Mouse (Mus musculus): ENCODE measurements around the gene Uckl1. TPM values are rescaled to one million over a fixed set of nuclear protein-coding genes. Genes with fewer than 3 reads are reported as not detected.

Gene Uckl1
- 71.2 and 76.0 TPM in 2 replicates for polyA plus RNA-seq (2015; fragmentation: Nextera tagmentation; extraction: Ambion mirVana)

- WGBS = 90% methylated on average over 4 of the region's 4 CpGs
- no peaks in the 10 kb centered on the region for H3K27me3 ChIP-seq (ENCODE audit: control insufficient read depth, insufficient read depth, low read depth, low read length)
Measured at GRCm38 (mm10) chr2:181584411-181584942, at the start of gene Uckl1. Uckl1 (minus strand) TSS chr2:181584892.

DNA sequence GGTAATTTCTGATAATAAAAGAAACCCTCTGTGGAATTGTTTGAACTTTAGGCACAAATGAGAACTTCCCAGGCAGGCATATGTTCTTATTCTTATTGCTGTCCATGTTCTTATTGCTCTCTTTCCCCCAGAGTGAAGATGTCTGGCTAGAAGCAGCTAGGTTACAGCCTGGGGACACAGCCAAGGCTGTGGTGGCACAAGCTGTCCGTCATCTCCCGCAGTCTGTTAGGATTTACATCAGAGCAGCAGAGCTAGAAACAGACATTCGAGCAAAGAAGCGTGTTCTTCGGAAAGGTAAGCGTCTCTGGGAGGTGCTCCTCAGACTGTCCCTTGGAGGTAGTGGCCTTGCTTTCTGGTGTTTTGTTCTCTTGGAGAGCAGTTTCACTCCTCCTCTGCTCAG is 47.9 kb upstream of the Uckl1 start:
- Histone ChIP-seq H3K9ac (ENCODE audit: low read depth, low read length) (no peak overlapping the region), H3K36me3 (ENCODE audit: control insufficient read depth, insufficient read depth, low read length) (peaks cover 43% of the 10 kb centered on the region), H3K27me3 (ENCODE audit: control insufficient read depth, insufficient read depth, low read depth, low read length) (no peaks in the 10 kb centered on the region), H3K4me3 (ENCODE audit: low read depth, low read length) (no peak overlapping the region), H3K27ac (ENCODE audit: low read length) (no peak overlapping the region), H3K4me2 (ENCODE audit: low read length) (no peak overlapping the region), H3K9me3 (replicated peaks; ENCODE audit: control insufficient read depth, low read length, poor library complexity, severe bottlenecking) (no peaks in the 10 kb centered on the region), H3K4me1 (ENCODE audit: control insufficient read depth, insufficient read depth, low read length) (no peaks in the 10 kb centered on the region)
- no peak for ATAC-seq
- WGBS = 97% methylated on average over 6 of the region's 6 CpGs

More at GRCm38 (mm10) chr2:181584411-181584942, at the start of gene Uckl1:
- no peak for ATAC-seq
- H3K9ac ChIP-seq (ENCODE audit: low read depth, low read length) = no peak within 1 kb of the TSS
- H3K4me1 ChIP-seq (ENCODE audit: control insufficient read depth, insufficient read depth, low read length) = peaks cover 14% of the 10 kb centered on the region
- H3K27ac ChIP-seq (ENCODE audit: low read length) = no peak within 1 kb of the TSS
- H3K4me2 ChIP-seq (ENCODE audit: low read length) = no peak within 1 kb of the TSS
- peaks cover 48% of the 10 kb centered on the region for H3K36me3 ChIP-seq (ENCODE audit: control insufficient read depth, insufficient read depth, low read length)
- no peak within 1 kb of the TSS for H3K4me3 ChIP-seq (ENCODE audit: low read depth, low read length)
- no peaks in the 10 kb centered on the region for H3K9me3 ChIP-seq (replicated peaks; ENCODE audit: control insufficient read depth, low read length, poor library complexity, severe bottlenecking)

- ATAC-seq = no peak
- no peak overlapping the region for H3K9ac ChIP-seq (ENCODE audit: low read depth, low read length)
- no peak overlapping the region for H3K4me3 ChIP-seq (ENCODE audit: low read depth, low read length)
- no peaks in the 10 kb centered on the region for H3K4me1 ChIP-seq (ENCODE audit: control insufficient read depth, insufficient read depth, low read length)
- H3K4me2 ChIP-seq (ENCODE audit: low read length) = no peak overlapping the region
- H3K27ac ChIP-seq (ENCODE audit: low read length) = no peak overlapping the region
- H3K27me3 ChIP-seq (ENCODE audit: control insufficient read depth, insufficient read depth, low read depth, low read length) = no peaks in the 10 kb centered on the region
- H3K9me3 ChIP-seq (replicated peaks; ENCODE audit: control insufficient read depth, low read length, poor library complexity, severe bottlenecking) = no peaks in the 10 kb centered on the region
- peaks cover 19% of the 10 kb centered on the region for H3K36me3 ChIP-seq (ENCODE audit: control insufficient read depth, insufficient read depth, low read length)
Measured at GRCm38 (mm10) chr2:181628471-181628870, 43.8 kb upstream of the Uckl1 start.

GRCm38 (mm10) chr2:181623401-181623800 is 38.7 kb upstream of the Uckl1 start:
- Histone ChIP-seq H3K4me1 (ENCODE audit: control insufficient read depth, insufficient read depth, low read length) (no peaks in the 10 kb centered on the region), H3K4me2 (ENCODE audit: low read length) (no peak overlapping the region), H3K9ac (ENCODE audit: low read depth, low read length) (no peak overlapping the region), H3K36me3 (ENCODE audit: control insufficient read depth, insufficient read depth, low read length) (peaks cover 16% of the 10 kb centered on the region), H3K4me3 (ENCODE audit: low read depth, low read length) (no peak overlapping the region), H3K27ac (ENCODE audit: low read length) (no peak overlapping the region), H3K27me3 (ENCODE audit: control insufficient read depth, insufficient read depth, low read depth, low read length) (no peaks in the 10 kb centered on the region), H3K9me3 (replicated peaks; ENCODE audit: control insufficient read depth, low read length, poor library complexity, severe bottlenecking) (no peaks in the 10 kb centered on the region)
- ATAC-seq = no peak

- Histone ChIP-seq H3K27me3 (ENCODE audit: control insufficient read depth, insufficient read depth, low read depth, low read length) (no peaks in the 10 kb centered on the region), H3K27ac (ENCODE audit: low read length) (no peak overlapping the region), H3K4me2 (ENCODE audit: low read length) (no peak overlapping the region), H3K4me3 (ENCODE audit: low read depth, low read length) (no peak overlapping the region), H3K4me1 (ENCODE audit: control insufficient read depth, insufficient read depth, low read length) (no peaks in the 10 kb centered on the region), H3K9me3 (replicated peaks; ENCODE audit: control insufficient read depth, low read length, poor library complexity, severe bottlenecking) (no peaks in the 10 kb centered on the region), H3K9ac (ENCODE audit: low read depth, low read length) (no peak overlapping the region), H3K36me3 (ENCODE audit: control insufficient read depth, insufficient read depth, low read length) (peaks cover 24% of the 10 kb centered on the region)
- no peak for ATAC-seq
- WGBS = 92% methylated on average over 5 of the region's 5 CpGs
Measured at GRCm38 (mm10) chr2:181618761-181619495, 34.2 kb upstream of the Uckl1 start.

GRCm38 (mm10) chr2:181602367-181602766 is 17.7 kb upstream of the Uckl1 start:
- no peak overlapping the region for H3K27ac ChIP-seq (ENCODE audit: low read length)
- no peaks in the 10 kb centered on the region for H3K36me3 ChIP-seq (ENCODE audit: control insufficient read depth, insufficient read depth, low read length)
- no peaks in the 10 kb centered on the region for H3K27me3 ChIP-seq (ENCODE audit: control insufficient read depth, insufficient read depth, low read depth, low read length)
- 75% methylated on average over 4 of the region's 4 CpGs for WGBS
- H3K4me3 ChIP-seq (ENCODE audit: low read depth, low read length) = no peak overlapping the region
- peak overlapping the region; percentile 77; the same call in 1 of the 2 replicates for H3K4me2 ChIP-seq (ENCODE audit: low read length)
- no peaks in the 10 kb centered on the region for H3K9me3 ChIP-seq (replicated peaks; ENCODE audit: control insufficient read depth, low read length, poor library complexity, severe bottlenecking)
- no peak overlapping the region for H3K9ac ChIP-seq (ENCODE audit: low read depth, low read length)
- H3K4me1 ChIP-seq (ENCODE audit: control insufficient read depth, insufficient read depth, low read length) = peaks cover 35% of the 10 kb centered on the region
- ATAC-seq = no peak

- Histone ChIP-seq H3K9me3 (replicated peaks; ENCODE audit: control insufficient read depth, low read length, poor library complexity, severe bottlenecking) (no peaks in the 10 kb centered on the region), H3K9ac (ENCODE audit: low read depth, low read length) (peak overlapping the region; percentile 79), H3K27ac (ENCODE audit: low read length) (peak overlapping the region; percentile 76), H3K27me3 (ENCODE audit: control insufficient read depth, insufficient read depth, low read depth, low read length) (no peaks in the 10 kb centered on the region), H3K4me1 (ENCODE audit: control insufficient read depth, insufficient read depth, low read length) (peaks cover 41% of the 10 kb centered on the region), H3K4me3 (ENCODE audit: low read depth, low read length) (peak overlapping the region; percentile 80), H3K4me2 (ENCODE audit: low read length) (peak overlapping the region; percentile 77), H3K36me3 (ENCODE audit: control insufficient read depth, insufficient read depth, low read length) (0 out of 2 replicates have a peak, but pooled peaks cover under 1% of the 10 kb centered on the region)
- no peak for ATAC-seq
- WGBS = 32% methylated on average over 10 of the region's 10 CpGs
Measured at GRCm38 (mm10) chr2:181601751-181602145, 17.1 kb upstream of the Uckl1 start.

DNA sequence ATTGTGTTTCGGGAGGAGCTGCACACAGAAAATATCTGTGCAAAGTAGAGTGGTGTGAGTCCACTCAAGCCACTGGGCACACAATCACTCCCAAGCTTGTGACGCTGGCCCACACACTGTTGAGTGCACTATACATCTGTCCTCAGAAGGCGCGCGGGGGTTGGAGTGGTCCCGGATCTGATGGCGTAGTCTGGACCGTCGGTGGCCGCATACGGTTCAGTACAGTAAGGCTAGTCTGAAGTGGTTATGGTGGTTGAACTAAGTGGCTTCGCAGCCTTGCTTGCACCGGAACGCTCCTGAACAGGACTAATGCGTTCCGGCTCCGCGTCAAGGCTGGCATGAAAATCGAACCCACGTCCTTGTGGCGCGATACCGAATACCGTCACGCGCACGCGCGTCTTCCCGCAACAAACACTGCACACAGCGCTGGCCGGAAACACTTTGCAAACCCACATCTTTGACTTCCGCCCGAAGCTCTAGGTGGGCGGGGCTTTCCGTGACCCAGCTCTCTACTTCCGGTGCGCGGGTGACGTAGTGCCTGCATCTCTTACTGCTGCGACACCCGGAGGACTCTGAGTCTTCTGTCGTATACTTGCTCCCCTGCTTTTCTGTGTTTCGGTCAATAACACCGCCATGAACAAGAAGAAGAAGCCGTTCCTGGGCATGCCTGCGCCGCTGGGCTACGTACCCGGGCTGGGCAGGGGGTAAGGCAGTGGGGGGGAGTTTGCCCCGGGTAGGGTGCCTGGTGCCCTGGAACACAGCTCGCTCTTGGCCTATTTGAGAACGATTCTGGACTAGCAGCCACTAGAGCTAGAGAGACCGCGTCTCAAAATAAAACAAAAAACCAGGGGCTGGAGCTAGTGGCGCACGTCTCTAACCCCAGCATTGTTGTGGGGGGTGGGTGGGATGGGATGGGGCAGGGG is 16.4 kb upstream of the Uckl1 start:
- peak overlapping the region; percentile 80 for H3K4me3 ChIP-seq (ENCODE audit: low read depth, low read length)
- WGBS = 2% methylated on average over 57 of the region's 57 CpGs
- H3K4me2 ChIP-seq (ENCODE audit: low read length) = peak overlapping the region; percentile 78
- H3K9ac ChIP-seq (ENCODE audit: low read depth, low read length) = peak overlapping the region; percentile 79
- peaks cover 41% of the 10 kb centered on the region for H3K4me1 ChIP-seq (ENCODE audit: control insufficient read depth, insufficient read depth, low read length)
- ATAC-seq = peak; percentile 92
- H3K9me3 ChIP-seq (replicated peaks; ENCODE audit: control insufficient read depth, low read length, poor library complexity, severe bottlenecking) = no peaks in the 10 kb centered on the region
- H3K27ac ChIP-seq (ENCODE audit: low read length) = peak overlapping the region; percentile 88
- no peaks in the 10 kb centered on the region for H3K27me3 ChIP-seq (ENCODE audit: control insufficient read depth, insufficient read depth, low read depth, low read length)
- H3K36me3 ChIP-seq (ENCODE audit: control insufficient read depth, insufficient read depth, low read length) = peaks cover 5% of the 10 kb centered on the region

Measured in midbrain, embryonic 16.5 days (tissue).